Mouse (Mus musculus): Measurements from ENCODE around the gene Prkcd.

Gene Prkcd

GRCm38 (mm10) chr14:30625856-30626726 is at the start of gene Prkcd:
TSS of gene Prkcd (minus strand) at chr14:30626210.
- in situ Hi-C loops (cut with MboI, MseI): loop anchor here (5.0 kb wide), 1 partner anchor 86 kb away; the partner anchor contains the start of gene Sfmbt1

- in situ Hi-C loops (cut with MboI, MseI): loop anchor here (5.0 kb wide), 1 partner anchor 83 kb away; no protein-coding TSS in a partner anchor
Observed at GRCm38 (mm10) chr14:30674947-30675346, 48.9 kb upstream of the Prkcd start.

GRCm38 (mm10) chr14:30671986-30672312 is 45.9 kb upstream of the Prkcd start:
- in situ Hi-C loops (cut with MboI, MseI): loop anchor here (5.0 kb wide), 1 partner anchor 80 kb away; no protein-coding TSS in a partner anchor

GRCm38 (mm10) chr14:30671095-30671985 is 45.3 kb upstream of the Prkcd start:
- in situ Hi-C loops (cut with MboI, MseI): loop anchor here (5.0 kb wide), 1 partner anchor 79 kb away; no protein-coding TSS in a partner anchor

- in situ Hi-C loops (cut with MboI, MseI): loop anchor here (5.0 kb wide), 1 partner anchor 78 kb away; no protein-coding TSS in a partner anchor
Observed at GRCm38 (mm10) chr14:30670161-30670560, 44.2 kb upstream of the Prkcd start.

GRCm38 (mm10) chr14:30666604-30667003 is 40.6 kb upstream of the Prkcd start:
- in situ Hi-C loops (cut with MboI, MseI): no loop called here

GRCm38 (mm10) chr14:30666061-30666460 is 40.1 kb upstream of the Prkcd start:
- in situ Hi-C loops (cut with MboI, MseI): no loop called here

- in situ Hi-C loops (cut with MboI, MseI): no loop called here
Observed at GRCm38 (mm10) chr14:30655531-30655930, 29.5 kb upstream of the Prkcd start.

- in situ Hi-C loops (cut with MboI, MseI): no loop called here
Observed at GRCm38 (mm10) chr14:30654691-30655228, 28.8 kb upstream of the Prkcd start.

- in situ Hi-C loops (cut with MboI, MseI): no loop called here
Observed at GRCm38 (mm10) chr14:30653943-30654659, 28.1 kb upstream of the Prkcd start, which contains the start of gene Rft1. TSS of gene Rft1 (plus strand) at chr14:30654360.

GRCm38 (mm10) chr14:30650969-30651368 is 25.0 kb upstream of the Prkcd start:
- in situ Hi-C loops (cut with MboI, MseI): no loop called here

GRCm38 (mm10) chr14:30649745-30650144 is 23.7 kb upstream of the Prkcd start:
- in situ Hi-C loops (cut with MboI, MseI): no loop called here

- in situ Hi-C loops (cut with MboI, MseI): no loop called here
Observed at GRCm38 (mm10) chr14:30648478-30648877, 22.5 kb upstream of the Prkcd start.

GRCm38 (mm10) chr14:30646486-30646885 is 20.5 kb upstream of the Prkcd start:
- in situ Hi-C loops (cut with MboI, MseI): no loop called here

- in situ Hi-C loops (cut with MboI, MseI): no loop called here
Observed at GRCm38 (mm10) chr14:30645066-30645465, 19.1 kb upstream of the Prkcd start.

GRCm38 (mm10) chr14:30644026-30644425 is 18.0 kb upstream of the Prkcd start:
- in situ Hi-C loops (cut with MboI, MseI): no loop called here

GRCm38 (mm10) chr14:30641748-30642147 is 15.7 kb upstream of the Prkcd start:
- in situ Hi-C loops (cut with MboI, MseI): no loop called here

- in situ Hi-C loops (cut with MboI, MseI): no loop called here
Observed at GRCm38 (mm10) chr14:30638686-30639085, 12.7 kb upstream of the Prkcd start.

GRCm38 (mm10) chr14:30638009-30638408 is 12.0 kb upstream of the Prkcd start:
- in situ Hi-C loops (cut with MboI, MseI): no loop called here

GRCm38 (mm10) chr14:30637087-30637486 is 11.1 kb upstream of the Prkcd start:
- in situ Hi-C loops (cut with MboI, MseI): no loop called here

- in situ Hi-C loops (cut with MboI, MseI): no loop called here
Observed at GRCm38 (mm10) chr14:30636499-30636898, 10.5 kb upstream of the Prkcd start.
